Mouse (Mus musculus) embryonic stem cell, embryonic (primary cell): ENCODE data around the gene Sec31a.

ENCODE experiments used
- CTCF ChIA-PET, 4 experiments: fragments of 300-600 bp in 2 of 4; fragments of 350-600 bp in 2 of 4; sonication (Branson Sonifier 250); formaldehyde crosslinking; loops; one replicate each; lab custom pipeline; 2022; ENCODE audit warnings: inconsistent platforms in 2 of 4; lab: Charles Lee
- POLR2A ChIA-PET, 4 experiments: fragments of 300-600 bp in 2 of 4; fragments of 350-600 bp in 2 of 4; sonication (Branson Sonifier 250); formaldehyde crosslinking; loops; one replicate each; lab custom pipeline; 2022; ENCODE audit warnings: antibody characterized with exemption in 4 of 4, inconsistent platforms in 1 of 4; lab: Charles Lee

Sec31a gene

DNA sequence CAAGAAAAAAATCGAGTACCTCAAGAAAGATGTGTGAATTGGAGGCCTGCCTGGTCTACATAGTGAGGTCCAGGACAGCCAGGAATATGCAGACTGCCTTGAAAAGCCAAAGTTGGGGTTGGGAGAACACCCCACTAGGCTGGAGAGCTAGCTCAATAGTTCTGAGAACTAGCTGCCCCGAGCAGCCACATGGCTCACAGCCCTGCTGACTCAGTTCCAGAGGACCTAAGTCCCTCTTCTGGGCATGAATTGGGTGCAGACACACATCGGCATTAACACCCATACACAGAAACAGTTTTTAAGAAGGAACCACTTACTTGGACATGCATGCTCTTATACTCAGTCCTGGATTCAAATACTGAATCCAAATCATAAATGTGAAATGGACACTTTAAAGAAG, 8.2 kb upstream of the Sec31a start:
- CTCF ChIA-PET, result no interaction called here
- POLR2A ChIA-PET, result interaction anchor here in 3 of 4 experiments (0.8 to 11.5 kb wide), 16 partner anchors 8 to 94 kb away, joined by 3 to 404 read pairs (median 4); partner anchors contain the start of genes Cops4 (in 2 of the 3) and Sec31a (in 2 of the 3)

DNA sequence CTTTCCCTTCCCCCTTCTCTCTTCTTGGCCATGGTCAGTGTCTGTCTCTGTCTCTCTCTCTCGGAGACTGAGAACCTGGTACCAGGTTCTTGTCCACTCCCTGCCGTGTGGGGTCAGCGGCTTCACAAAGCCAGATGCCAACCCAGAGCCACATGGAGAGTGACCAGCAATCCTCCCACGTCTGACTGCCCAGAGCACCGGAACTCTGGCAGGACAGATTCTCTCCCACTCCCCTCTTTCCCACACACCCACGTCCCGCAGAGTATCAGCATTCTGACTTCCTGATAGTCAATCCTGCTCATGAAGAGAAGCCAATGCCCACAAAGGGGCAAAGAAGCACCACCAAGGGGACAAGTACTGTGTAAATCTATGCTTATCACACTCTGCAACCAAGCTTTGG, 7.6 kb upstream of the Sec31a start:
- POLR2A ChIA-PET, result interaction anchor here in 3 of 4 experiments (1.0 to 11.5 kb wide), 11 partner anchors 7 to 53 kb away, joined by 3 to 404 read pairs (median 6); partner anchors contain the start of gene Sec31a (in 2 of the 3)
- CTCF ChIA-PET, result interaction anchor here in 2 of 4 experiments (0.6 to 1.3 kb wide), 2 partner anchors 49 to 53 kb away, joined by 3 to 4 read pairs; no protein-coding TSS in a partner anchor

DNA sequence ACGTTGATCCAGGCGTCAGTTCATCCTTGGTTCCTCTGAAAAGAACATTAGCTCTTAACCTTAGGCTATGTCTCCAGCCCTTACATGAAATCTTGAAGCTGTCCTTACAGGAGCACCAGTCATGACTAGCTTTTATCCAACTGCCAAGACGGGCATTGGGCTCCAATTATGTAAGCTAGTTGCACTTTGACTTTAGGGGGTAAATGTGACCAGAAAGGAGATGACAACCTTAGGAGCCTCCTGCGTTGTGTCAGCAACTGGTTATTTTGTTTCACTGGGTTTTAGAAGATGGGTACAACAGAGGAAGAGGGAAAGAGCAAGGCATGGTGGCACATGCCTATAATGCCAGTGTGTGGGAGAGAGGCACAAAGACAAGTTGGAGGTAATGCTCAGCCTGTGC, 2.8 kb upstream of the Sec31a start:
- CTCF ChIA-PET, result interaction anchor here in 1 of 4 experiments (1.0 kb wide), 1 partner anchor 18 kb away, joined by 3 read pairs; no protein-coding TSS in a partner anchor
- POLR2A ChIA-PET, result interaction anchor here in 3 of 4 experiments (0.9 to 12.7 kb wide), 24 partner anchors 8 to 379 kb away, joined by 3 to 404 read pairs (median 6); partner anchors contain the start of gene Cops4 (in 2 of the 3)

DNA sequence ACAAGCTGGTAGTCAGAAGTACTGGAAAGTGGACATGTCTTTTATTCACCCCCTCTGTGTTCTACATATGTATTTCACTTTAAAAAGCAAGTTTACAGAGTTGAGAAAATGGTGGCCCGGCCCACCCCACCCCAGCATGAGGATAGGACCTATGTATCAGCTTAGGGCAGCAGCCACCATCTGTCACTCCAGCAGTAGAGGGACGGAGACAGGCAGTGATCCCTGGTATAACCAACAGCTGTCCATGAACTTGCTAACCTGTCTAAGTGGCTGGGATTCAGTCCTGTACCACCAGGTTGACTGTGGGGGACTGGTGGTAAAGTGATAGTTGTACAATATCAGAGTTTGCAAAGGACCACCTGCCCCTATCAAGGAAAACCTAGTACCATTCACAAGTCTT, 2.0 kb upstream of the Sec31a start:
- POLR2A ChIA-PET, result interaction anchor here in 3 of 4 experiments (0.6 to 12.7 kb wide), 34 partner anchors 8 to 1393 kb away, joined by 3 to 404 read pairs (median 4); partner anchors contain the start of genes Cops4 (in 2 of the 3) and Lin54 (in 1 of the 3)
- CTCF ChIA-PET, result interaction anchor here in 2 of 4 experiments (0.7 to 1.0 kb wide), 2 partner anchors 19 to 139 kb away, joined by 3 to 8 read pairs; no protein-coding TSS in a partner anchor

DNA sequence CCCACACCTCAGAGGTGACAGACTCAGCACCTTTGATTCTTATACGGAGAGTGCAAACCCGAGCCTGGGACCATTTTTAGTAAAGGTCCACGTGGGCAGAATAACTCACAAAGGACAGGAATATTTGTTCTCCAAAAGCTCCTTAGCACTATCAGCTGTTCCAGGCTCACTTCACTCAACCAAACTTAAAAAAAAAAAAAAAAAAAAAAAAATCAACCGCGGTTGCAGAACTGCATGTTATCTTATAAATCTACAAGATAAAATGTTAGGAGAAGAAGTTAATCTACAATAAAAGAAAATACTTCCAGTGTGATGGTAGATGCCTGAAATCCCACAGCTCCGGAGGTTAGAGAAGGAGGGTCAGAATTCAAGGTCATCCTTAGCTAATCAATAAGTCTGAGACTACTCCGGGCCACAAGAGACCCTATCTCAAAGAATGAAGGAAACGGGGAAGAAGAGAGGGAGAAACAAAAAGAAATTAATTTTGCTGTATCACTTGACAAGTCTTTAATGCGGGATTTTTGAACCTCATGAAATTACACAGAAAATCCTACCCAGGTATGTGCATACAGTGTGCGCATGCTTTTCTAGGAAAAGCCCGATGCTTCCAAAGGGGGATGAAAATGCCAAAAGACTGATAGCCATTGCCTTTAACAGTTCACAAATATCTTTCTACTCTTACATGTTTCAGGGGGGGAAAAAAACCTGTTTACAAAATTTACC, 1.4 kb downstream of the Sec31a start:
- POLR2A ChIA-PET, result interaction anchor here in 3 of 4 experiments (0.6 to 12.7 kb wide), 17 partner anchors 8 to 456 kb away, joined by 3 to 404 read pairs (median 4); partner anchors contain the start of gene Cops4 (in 2 of the 3)
- CTCF ChIA-PET, result interaction anchor here (0.5 to 1.4 kb wide), 5 partner anchors 14 to 62 kb away, joined by 4 to 12 read pairs (median 4); no protein-coding TSS in a partner anchor

DNA sequence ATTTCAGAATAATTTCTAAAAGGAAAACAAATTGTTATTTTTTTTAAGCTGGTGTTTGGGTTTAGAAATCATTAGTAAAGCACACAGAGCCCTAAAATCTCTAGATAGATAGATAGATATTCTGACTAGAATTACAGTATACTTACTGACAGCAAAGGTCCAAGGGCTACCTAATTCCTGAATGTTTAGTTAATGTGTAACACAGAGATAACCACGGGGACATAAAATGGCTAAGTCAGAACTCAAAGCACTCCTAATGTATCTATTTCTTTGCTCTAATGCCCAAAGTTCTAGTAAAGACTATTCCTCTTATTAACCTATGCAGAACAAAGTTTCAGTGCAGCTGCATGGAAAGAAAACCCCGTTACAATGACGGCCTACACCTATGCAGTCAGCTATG, 3.1 kb downstream of the Sec31a start:
- POLR2A ChIA-PET, result interaction anchor here in 3 of 4 experiments (0.5 to 12.7 kb wide), 19 partner anchors 8 to 381 kb away, joined by 3 to 404 read pairs (median 4); partner anchors contain the start of gene Cops4 (in 1 of the 3)
- CTCF ChIA-PET, result no interaction called here

DNA sequence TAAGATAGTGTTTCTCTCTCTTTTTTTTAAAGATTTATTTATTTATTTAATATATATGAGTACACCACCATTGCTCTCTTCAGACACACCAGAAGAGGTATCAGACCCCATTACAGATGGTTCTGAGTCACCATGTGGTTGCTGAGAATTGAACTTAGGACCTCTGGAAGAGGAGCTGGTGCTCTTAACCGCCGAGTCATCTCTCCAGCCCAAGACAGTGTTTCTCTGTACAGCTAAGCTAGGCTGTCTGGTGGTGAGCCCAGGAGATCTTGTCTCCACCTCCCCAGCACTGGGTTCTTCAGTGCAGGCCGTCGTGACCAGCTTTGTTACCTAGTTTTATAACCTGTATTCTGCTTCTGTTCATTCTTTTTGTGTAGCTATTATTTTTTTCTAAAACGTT, 5.8 kb downstream of the Sec31a start:
- ChIA-PET CTCF (interaction anchor here in 2 of 4 experiments (0.5 to 1.4 kb wide), 5 partner anchors 17 to 66 kb away, joined by 3 to 8 read pairs (median 4); no protein-coding TSS in a partner anchor), POLR2A (interaction anchor here in 3 of 4 experiments (0.8 to 12.7 kb wide), 12 partner anchors 8 to 400 kb away, joined by 3 to 404 read pairs (median 4); no protein-coding TSS in a partner anchor)

DNA sequence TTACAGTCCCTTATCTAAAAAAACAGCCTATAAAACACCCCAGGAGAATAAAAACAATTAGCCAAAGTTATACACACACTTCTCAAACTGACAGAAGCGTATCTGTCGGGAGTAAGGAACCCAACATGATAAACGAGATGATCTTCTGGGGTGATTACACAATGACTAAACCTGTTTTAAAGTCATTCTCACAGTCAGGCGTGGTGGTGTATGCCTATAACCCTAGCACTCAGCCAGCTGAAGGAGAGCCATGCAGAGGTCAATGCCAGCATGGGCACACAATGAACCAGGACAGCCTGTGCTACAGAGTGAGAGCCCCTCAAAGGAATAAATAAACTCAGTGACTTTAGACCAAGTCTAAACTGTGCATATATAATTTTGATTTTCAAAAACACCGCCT, 7.5 kb downstream of the Sec31a start:
- ChIA-PET POLR2A (interaction anchor here in 3 of 4 experiments (1.0 to 12.7 kb wide), 5 partner anchors 8 to 22 kb away, joined by 3 to 404 read pairs (median 5); partner anchors contain the start of gene Sec31a (in 1 of the 3)), CTCF (no interaction called here)

DNA sequence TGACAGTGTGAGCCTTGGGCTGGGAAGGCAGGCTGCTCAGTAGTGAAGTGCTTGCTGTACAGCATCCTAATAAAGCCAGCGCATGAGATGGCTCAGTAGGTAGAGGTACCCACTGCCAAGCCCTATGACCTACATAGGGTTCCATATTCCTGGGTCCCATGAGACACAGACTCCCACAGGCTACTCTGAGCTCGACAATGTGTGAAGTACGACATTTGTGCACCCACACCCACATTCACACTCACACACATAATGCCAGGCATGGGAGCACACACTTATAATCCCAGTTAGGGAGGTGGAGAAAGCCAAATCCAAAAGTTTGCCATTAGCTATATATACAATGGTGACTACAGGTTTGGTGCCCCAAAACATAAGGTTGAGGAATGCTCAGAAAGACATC, 19.3 kb downstream of the Sec31a start:
- CTCF ChIA-PET, result interaction anchor here in 1 of 4 experiments (1.2 to 1.7 kb wide), 2 partner anchors 23 to 51 kb away, joined by 3 to 5 read pairs; no protein-coding TSS in a partner anchor
- POLR2A ChIA-PET, result interaction anchor here in 2 of 4 experiments (1.1 to 1.9 kb wide), 6 partner anchors 14 to 312 kb away, joined by 3 to 7 read pairs (median 3); no protein-coding TSS in a partner anchor

DNA sequence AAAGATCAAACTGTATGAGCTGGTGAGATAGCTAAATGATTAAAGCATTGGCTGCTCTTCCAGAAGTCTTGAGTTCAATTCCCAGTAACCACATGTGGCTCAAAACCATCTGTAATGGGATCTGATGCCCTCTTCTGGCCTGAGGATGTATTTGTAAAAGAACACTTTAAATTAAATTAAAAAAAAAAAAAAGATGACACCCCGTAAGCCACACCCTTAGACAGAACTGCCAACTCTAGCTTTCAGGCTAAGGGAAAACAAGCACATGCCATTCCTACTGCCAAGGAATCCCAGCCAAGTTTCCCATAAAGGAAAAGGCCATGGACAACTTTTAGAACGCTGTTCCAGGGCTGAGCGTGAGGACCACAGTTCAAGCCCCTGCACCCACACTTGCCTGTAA, 22.4 kb downstream of the Sec31a start:
- ChIA-PET POLR2A (interaction anchor here in 3 of 4 experiments (0.6 to 2.0 kb wide), 12 partner anchors 11 to 380 kb away, joined by 3 to 6 read pairs (median 4); no protein-coding TSS in a partner anchor), CTCF (interaction anchor here (0.6 to 1.4 kb wide), 13 partner anchors 16 to 605 kb away, joined by 3 to 8 read pairs (median 4); no protein-coding TSS in a partner anchor)

DNA sequence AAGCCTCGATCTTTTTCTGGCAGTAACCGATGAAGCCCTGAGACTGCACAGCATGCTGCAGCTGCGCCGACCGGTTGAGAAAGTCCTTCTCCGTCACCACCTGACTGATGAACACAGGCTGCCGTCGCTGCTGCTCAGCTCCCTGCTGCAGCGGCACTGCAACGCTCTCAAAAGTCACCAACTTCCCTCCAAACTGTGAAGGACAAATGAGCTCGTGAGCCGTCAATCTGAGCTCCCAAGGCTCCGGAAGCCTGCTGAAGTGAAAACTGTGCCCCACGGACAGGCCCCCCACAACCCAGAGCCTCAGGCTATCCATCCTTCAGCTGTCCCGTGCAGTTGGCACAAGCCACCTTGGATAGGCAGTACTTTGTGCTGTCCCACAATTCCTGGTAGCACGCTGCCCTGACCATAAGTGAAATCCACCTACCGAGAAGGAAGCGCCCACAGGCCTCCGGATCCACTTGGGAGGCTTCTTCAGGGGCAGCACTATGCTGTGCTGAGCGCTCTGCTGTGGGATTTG, 23.5 kb downstream of the Sec31a start:
- CTCF ChIA-PET, result interaction anchor here in 1 of 4 experiments (0.7 kb wide), 1 partner anchor 21 kb away, joined by 4 read pairs; no protein-coding TSS in a partner anchor
- POLR2A ChIA-PET, result interaction anchor here in 2 of 4 experiments (0.6 to 2.0 kb wide), 10 partner anchors 9 to 84 kb away, joined by 3 to 7 read pairs (median 4); no protein-coding TSS in a partner anchor

DNA sequence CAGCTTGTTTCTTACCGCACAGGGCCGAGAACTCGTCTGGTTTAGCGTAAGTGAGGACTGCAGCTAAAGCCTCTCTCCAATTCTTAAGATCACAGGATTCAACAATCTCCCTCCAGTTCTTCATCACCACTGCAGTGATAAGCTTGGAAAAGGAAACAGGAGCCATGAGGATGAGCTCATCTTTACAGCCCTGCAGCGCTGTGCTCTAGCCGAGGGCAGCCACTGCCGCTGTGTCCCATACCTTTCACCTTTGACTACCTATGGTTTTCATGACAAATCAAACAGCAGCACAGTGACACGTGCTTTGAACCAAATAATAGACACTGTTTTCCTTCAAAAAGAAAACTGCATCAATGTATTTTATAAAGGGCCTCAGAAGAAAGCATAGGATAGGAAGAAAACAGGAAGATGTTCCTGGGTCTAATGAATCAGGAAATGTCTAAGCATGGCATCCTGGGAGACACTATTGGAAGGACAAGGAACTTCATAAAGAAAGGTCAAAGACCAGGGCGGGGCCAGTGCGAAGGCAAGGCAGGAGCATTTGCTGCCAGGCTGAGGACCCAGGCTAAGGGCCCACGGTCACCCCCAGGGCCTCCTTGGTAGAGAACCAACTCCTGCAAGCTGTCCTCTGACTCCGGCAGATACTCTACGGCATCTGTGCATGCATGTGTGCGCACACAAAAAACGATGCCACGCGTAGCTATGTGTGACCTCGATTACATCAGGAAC, 32.1 kb downstream of the Sec31a start:
- ChIA-PET CTCF (interaction anchor here in 2 of 4 experiments (2.3 to 3.5 kb wide), 2 partner anchors 10 to 11 kb away, joined by 14 to 20 read pairs; no protein-coding TSS in a partner anchor), POLR2A (interaction anchor here in 3 of 4 experiments (0.7 to 6.4 kb wide), 17 partner anchors 9 to 145 kb away, joined by 3 to 30 read pairs (median 3); partner anchors contain the start of gene Cops4 (in 2 of the 3))

DNA sequence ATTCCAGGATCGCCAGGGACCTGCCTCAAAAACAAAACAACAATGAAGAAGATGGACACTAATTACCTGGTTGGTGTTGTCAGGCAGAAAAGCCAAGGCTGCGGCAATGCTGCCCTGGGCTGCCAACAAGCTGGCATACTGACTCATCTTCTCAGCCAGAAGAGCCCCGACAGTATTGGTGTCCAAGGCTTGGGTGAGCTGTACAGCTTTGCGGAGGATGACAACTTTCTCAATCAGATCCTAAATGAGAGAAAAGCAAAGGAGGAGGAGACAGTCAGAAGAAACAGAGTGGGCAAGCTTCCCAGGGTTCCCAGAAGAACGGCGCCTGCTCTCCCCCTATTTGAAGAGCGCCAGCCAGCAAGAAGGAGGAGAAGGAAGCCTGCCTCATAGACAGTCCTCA, 34.9 kb downstream of the Sec31a start:
- POLR2A ChIA-PET, result interaction anchor here in 2 of 4 experiments (1.4 to 6.4 kb wide), 3 partner anchors 10 to 137 kb away, joined by 3 to 30 read pairs (median 5); partner anchors contain the start of gene Cops4 (in 1 of the 2)
- CTCF ChIA-PET, result interaction anchor here in 1 of 4 experiments (3.5 kb wide), 1 partner anchor 8 kb away, joined by 20 read pairs; no protein-coding TSS in a partner anchor

DNA sequence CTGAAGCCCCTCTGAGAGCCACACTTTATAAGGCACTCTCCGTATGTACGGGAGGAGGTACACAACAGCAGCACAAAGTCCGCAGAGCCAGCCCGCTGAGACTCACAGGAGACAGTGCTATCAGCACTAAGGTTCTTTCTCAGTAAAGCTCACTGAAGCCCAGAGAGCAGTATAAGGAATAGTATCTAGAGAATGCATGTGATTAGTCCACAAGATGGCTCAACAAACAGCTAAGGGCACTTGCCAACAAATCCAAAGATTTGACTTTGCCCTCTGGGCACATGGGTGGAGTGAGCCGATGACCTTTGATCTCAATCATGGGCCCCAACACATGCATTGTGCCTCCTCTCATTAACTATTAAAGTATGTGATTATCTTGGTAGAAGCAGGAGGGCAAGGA, 35.8 kb downstream of the Sec31a start:
- CTCF ChIA-PET, result no interaction called here
- POLR2A ChIA-PET, result interaction anchor here in 2 of 4 experiments (0.6 to 6.4 kb wide), 5 partner anchors 10 to 429 kb away, joined by 3 to 30 read pairs (median 3); partner anchors contain the start of genes Enoph1 (in 1 of the 2) and Hnrnpdl (in 1 of the 2)

DNA sequence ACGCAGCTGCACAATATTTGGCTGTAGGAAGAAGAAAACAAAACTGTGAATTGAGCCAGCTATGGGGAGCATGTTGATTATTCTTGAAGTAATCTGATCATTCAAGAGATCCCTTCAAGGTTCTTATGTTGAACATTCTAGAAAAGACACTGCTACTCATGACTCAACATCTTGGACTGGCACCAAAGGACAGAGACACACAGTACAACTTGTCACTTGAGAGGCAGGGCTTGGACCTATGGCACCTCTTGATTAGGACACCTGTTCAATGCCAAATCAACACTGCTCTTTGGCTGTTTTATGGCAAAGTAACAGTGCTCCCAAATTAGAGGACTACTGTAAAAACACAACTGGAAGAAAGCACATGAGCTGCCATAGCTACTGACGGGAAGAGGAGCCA, 37.1 kb downstream of the Sec31a start:
- CTCF ChIA-PET, result interaction anchor here in 1 of 4 experiments (0.7 kb wide), 1 partner anchor 55 kb away, joined by 4 read pairs; no protein-coding TSS in a partner anchor
- POLR2A ChIA-PET, result interaction anchor here in 2 of 4 experiments (0.8 to 6.4 kb wide), 5 partner anchors 12 to 340 kb away, joined by 3 to 30 read pairs (median 3); partner anchors contain the start of genes Enoph1 (in 1 of the 2) and Hnrnpdl (in 1 of the 2)

DNA sequence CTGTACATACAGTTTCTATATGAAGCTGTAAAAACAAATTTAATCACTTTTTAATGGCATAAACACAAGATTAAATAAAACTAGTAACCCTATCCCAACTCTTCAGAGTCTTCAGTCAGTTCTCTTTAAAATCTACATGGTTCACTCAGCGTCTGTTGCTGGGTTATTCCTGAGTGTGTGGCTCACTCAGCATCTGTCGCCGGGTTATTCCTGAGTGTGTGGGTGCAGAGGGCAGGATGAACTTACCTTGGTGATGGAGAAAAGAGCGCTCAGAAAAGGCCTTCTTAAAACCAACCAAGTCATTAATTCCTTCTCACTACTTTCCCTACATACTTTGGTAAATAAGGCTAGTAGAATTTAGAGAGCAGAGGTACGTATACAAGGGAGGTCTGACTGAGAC, 37.8 kb downstream of the Sec31a start:
- ChIA-PET CTCF (no interaction called here), POLR2A (interaction anchor here in 1 of 4 experiments (1.1 to 6.4 kb wide), 4 partner anchors 22 to 51 kb away, joined by 3 to 30 read pairs (median 3); no protein-coding TSS in a partner anchor)
